Mouse (Mus musculus) bone marrow, adult 2 months (tissue): Measurements from ENCODE around the gene Hoxa10.

ENCODE experiments used
- CTCF ChIP-seq: fragments of 200-500 bp; IDR thresholded peaks from 2 replicates; pipeline ENCODE4 v1.5.1; 2011; ENCODE audit warnings: low read length, control low read depth; ENCODE audit not compliant: control insufficient read depth, insufficient read depth
- POLR2A ChIP-seq: fragments of 200-500 bp; IDR thresholded peaks from 2 replicates; pipeline ENCODE4 v1.6.1; 2011; ENCODE audit warnings: low read depth, mild to moderate bottlenecking, control low read depth, low read length, borderline replicate concordance; ENCODE audit not compliant: control insufficient read depth

DNA sequence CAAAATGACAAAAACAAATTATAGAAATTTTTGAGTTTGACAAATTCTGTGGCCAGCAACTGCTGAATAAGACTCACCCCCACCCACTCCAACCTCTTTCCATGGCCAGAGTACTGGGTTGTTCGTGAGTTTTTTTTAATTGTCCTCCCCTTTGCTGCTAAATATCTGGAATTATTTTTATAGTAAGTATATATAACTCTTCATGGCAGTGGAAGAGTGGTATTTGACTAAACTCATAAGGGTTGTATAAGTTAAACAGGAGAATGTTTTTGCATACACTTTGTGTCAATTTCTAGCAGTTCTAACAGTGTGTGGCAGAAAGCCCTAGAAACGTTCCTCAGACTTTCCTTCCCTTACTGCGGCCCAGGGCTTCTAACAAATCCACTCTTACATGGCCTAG, 27.0 kb upstream of the Hoxa10 start:
- TF ChIP-seq POLR2A (no peak), CTCF (no peak)
